ENCODE assay signal across 24 mouse cellular contexts in the genomic region with DNA sequence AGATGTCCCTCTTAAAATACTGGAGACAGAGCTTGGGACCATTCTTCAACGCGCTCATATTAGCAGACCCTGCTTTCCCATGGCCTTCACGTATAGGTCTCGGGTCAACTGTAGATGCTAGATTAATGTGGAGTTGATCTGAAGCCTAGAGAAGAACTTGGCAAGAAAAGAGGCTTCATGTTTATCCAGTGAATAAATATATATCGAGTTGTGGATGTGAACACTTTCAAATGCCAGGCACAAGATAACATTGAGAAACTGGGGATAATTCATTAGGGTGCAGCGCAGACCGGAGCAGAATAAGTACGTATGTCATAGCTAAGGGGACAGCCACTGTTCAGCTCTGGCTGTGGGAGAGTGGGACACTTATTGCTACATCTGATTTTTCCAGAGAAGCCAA. TPM values are rescaled to one million over a fixed set of nuclear protein-coding genes. Genes with fewer than 3 reads are reported as not detected.
A peak's percentile ranks its signal among the peaks of the same experiment; 100 is the strongest.
DNase-seq lines count a peak whose midpoint lies in the region; ATAC-seq and TF ChIP-seq lines count a peak whose summit lies in the region.
"Had no signal": no experiment of that assay in that cellular context is flagged by ENCODE, and none has a peak within 500 bp of the region (broad histone marks: within the 10 kb centered on the region; RNA-seq: fewer than 3 reads in every experiment).

No protein-coding gene starts in this region.

- no peak for ATAC-seq in kidney, postnatal 0 days (replicated peaks; ENCODE audit: low FRiP score, low read depth)
- ATAC-seq in lung, embryonic 15.5 days (ENCODE audit: borderline replicate concordance, extremely low read depth, low FRiP score, low TSS enrichment) = peak; percentile 92
- peak; percentile 85 for ATAC-seq in lung, postnatal 0 days
- ATAC-seq: activated CD4-positive, CD25-positive, alpha-beta regulatory T cell, adult 4 months; CD4-positive, CD25-positive, alpha-beta regulatory T cell, adult 4 months; forebrain, embryonic 13.5 days; forebrain, embryonic 15.5 days; Patski had no signal

- no peak overlapping the region for H3K27ac ChIP-seq in kidney, postnatal 0 days
- H3K27ac ChIP-seq in lung, embryonic 15.5 days = peak overlapping the region; percentile 82; the same call in 1 of the 2 replicates
- peak overlapping the region; percentile 57; the same call in 1 of the 2 replicates for H3K27ac ChIP-seq in lung, postnatal 0 days (ENCODE audit: low read length)
- H3K27ac ChIP-seq: embryonic facial prominence, embryonic 10.5 days; embryonic facial prominence, embryonic 12.5 days; forebrain, embryonic 13.5 days; forebrain, embryonic 15.5 days had no signal

- no peaks in the 10 kb centered on the region for H3K27me3 ChIP-seq in kidney, postnatal 0 days (ENCODE audit: insufficient read depth, low read length)
- H3K27me3 ChIP-seq in lung, embryonic 15.5 days = no peaks in the 10 kb centered on the region
- no peaks in the 10 kb centered on the region for H3K27me3 ChIP-seq in lung, postnatal 0 days (replicated peaks; ENCODE audit: insufficient read depth, low read length)
- H3K27me3 ChIP-seq: CH12.LX; embryonic facial prominence, embryonic 12.5 days; forebrain, embryonic 13.5 days; forebrain, embryonic 15.5 days; Patski had no signal

- H3K4me2 ChIP-seq in kidney, postnatal 0 days (ENCODE audit: low read length) = no peak overlapping the region
- H3K4me2 ChIP-seq in lung, embryonic 15.5 days = no peak overlapping the region
- no peak overlapping the region for H3K4me2 ChIP-seq in lung, postnatal 0 days (replicated peaks; ENCODE audit: low read depth, low read length)
- H3K4me2 ChIP-seq: embryonic facial prominence, embryonic 12.5 days; forebrain, embryonic 13.5 days; forebrain, embryonic 15.5 days had no signal

- 79% methylated on average over 8 of the region's 8 CpGs for WGBS in kidney, postnatal 0 days
- WGBS in lung, embryonic 15.5 days = 51% methylated on average over 8 of the region's 8 CpGs
- WGBS in lung, postnatal 0 days = 53% methylated on average over 8 of the region's 8 CpGs

- H3K36me3 ChIP-seq in kidney, postnatal 0 days (ENCODE audit: insufficient read depth, low read length) = no peaks in the 10 kb centered on the region
- H3K36me3 ChIP-seq in lung, embryonic 15.5 days = no peaks in the 10 kb centered on the region
- H3K36me3 ChIP-seq in lung, postnatal 0 days (ENCODE audit: insufficient read depth, low read length) = no peaks in the 10 kb centered on the region
- H3K36me3 ChIP-seq: embryonic facial prominence, embryonic 10.5 days; embryonic facial prominence, embryonic 12.5 days; forebrain, embryonic 15.5 days; G1E had no signal

- H3K9me3 ChIP-seq in kidney, postnatal 0 days (replicated peaks; ENCODE audit: low read length) = no peaks in the 10 kb centered on the region
- H3K9me3 ChIP-seq in lung, embryonic 15.5 days = no peaks in the 10 kb centered on the region
- no peaks in the 10 kb centered on the region for H3K9me3 ChIP-seq in lung, postnatal 0 days (ENCODE audit: low read length)
- H3K9me3 ChIP-seq: embryonic facial prominence, embryonic 10.5 days; embryonic facial prominence, embryonic 12.5 days; forebrain, embryonic 13.5 days; forebrain, embryonic 15.5 days had no signal

- no peak overlapping the region for H3K4me3 ChIP-seq in kidney, postnatal 0 days (replicated peaks; ENCODE audit: low read depth, low read length)
- H3K4me3 ChIP-seq in lung, embryonic 15.5 days = no peak overlapping the region
- no peak overlapping the region for H3K4me3 ChIP-seq in lung, postnatal 0 days (ENCODE audit: low read depth, low read length)
- H3K4me3 ChIP-seq: embryonic facial prominence, embryonic 10.5 days; embryonic facial prominence, embryonic 12.5 days; forebrain, embryonic 13.5 days; forebrain, embryonic 15.5 days had no signal

- no peaks in the 10 kb centered on the region for H3K4me1 ChIP-seq in kidney, postnatal 0 days (replicated peaks; ENCODE audit: insufficient read depth, low read length)
- peaks cover 24% of the 10 kb centered on the region for H3K4me1 ChIP-seq in lung, embryonic 15.5 days
- 0 out of 2 replicates have a peak, but pooled peaks cover 3% of the 10 kb centered on the region for H3K4me1 ChIP-seq in lung, postnatal 0 days (ENCODE audit: insufficient read depth, low read depth, low read length)
- H3K4me1 ChIP-seq: embryonic facial prominence, embryonic 10.5 days; embryonic facial prominence, embryonic 12.5 days; forebrain, embryonic 13.5 days; forebrain, embryonic 15.5 days had no signal

- DNase-seq in kidney, postnatal 0 days (ENCODE audit: low spot score) = peak; percentile 65
- DNase-seq in kidney, postnatal 14 days = no peak
- no peak for DNase-seq in lung, adult 18-20 months
- peak; percentile 91 for DNase-seq in lung, postnatal 0 days (ENCODE audit: low spot score)
- DNase-seq in lung, postnatal 14 days = no peak
- DNase-seq: adrenal gland, adult 8-10 months; adrenal gland, postnatal 14 days; adrenal gland, postnatal 36 days; B cell, adult 2 months; cerebellum, adult 11-12 months; cerebellum, adult 2 months; cerebellum, adult 9-10 months; cerebellum, postnatal 10 days; cerebellum, postnatal 25 days had no signal

- H3K9ac ChIP-seq in kidney, postnatal 0 days (ENCODE audit: low read depth, low read length) = no peak overlapping the region
- no peak overlapping the region for H3K9ac ChIP-seq in lung, embryonic 15.5 days
- H3K9ac ChIP-seq in lung, postnatal 0 days (replicated peaks; ENCODE audit: low read depth) = no peak overlapping the region
- H3K9ac ChIP-seq: embryonic facial prominence, embryonic 12.5 days; forebrain, embryonic 13.5 days; forebrain, embryonic 15.5 days had no signal

- TF ChIP-seq CTCF in kidney, postnatal 0 days (IDR thresholded peaks at IDR 0.05; ENCODE audit: low read depth) = no peak
- TF ChIP-seq CTCF in lung, postnatal 0 days (IDR thresholded peaks at IDR 0.05) = no peak

- TF ChIP-seq EP300 in lung, postnatal 0 days (IDR thresholded peaks at IDR 0.05) = peak; percentile 63

RNA-seq across cellular contexts. Expression of gene Kpna2, which starts 29.5 kb away (rescaled TPM):
- 157 and 170 TPM in 2 replicates for polyA plus RNA-seq in kidney, postnatal 0 days (2015; fragmentation: Nextera tagmentation; extraction: Ambion mirVana)
- 534 and 547 TPM in 2 replicates for polyA plus RNA-seq in lung, embryonic 15.5 days (2015; fragmentation: Nextera tagmentation; extraction: Ambion mirVana)
- polyA plus RNA-seq in lung, postnatal 0 days (2015; fragmentation: Nextera tagmentation; extraction: Ambion mirVana) = 83.6 and 97.1 TPM in 2 replicates

RNA-seq across cellular contexts. Expression of gene Smurf2, which starts 49.3 kb away (rescaled TPM):
- polyA plus RNA-seq in kidney, postnatal 0 days (2015; fragmentation: Nextera tagmentation; extraction: Ambion mirVana) = 11.2 and 12.3 TPM in 2 replicates
- polyA plus RNA-seq in lung, embryonic 15.5 days (2015; fragmentation: Nextera tagmentation; extraction: Ambion mirVana) = 16.1 and 16.5 TPM in 2 replicates
- 20.0 and 22.3 TPM in 2 replicates for polyA plus RNA-seq in lung, postnatal 0 days (2015; fragmentation: Nextera tagmentation; extraction: Ambion mirVana)

RNA-seq across cellular contexts. Expression of gene 1810010H24Rik, which starts 55.7 kb away (rescaled TPM):
- polyA plus RNA-seq in kidney, postnatal 0 days (2015; fragmentation: Nextera tagmentation; extraction: Ambion mirVana) = 4.2 and 5.1 TPM in 2 replicates
- 8.8 and 10.0 TPM in 2 replicates for polyA plus RNA-seq in lung, embryonic 15.5 days (2015; fragmentation: Nextera tagmentation; extraction: Ambion mirVana)
- 51.8 and 56.2 TPM in 2 replicates for polyA plus RNA-seq in lung, postnatal 0 days (2015; fragmentation: Nextera tagmentation; extraction: Ambion mirVana)

Comparison
In these comparisons a context has a peak if more than half of its experiments do, and no peak if none do; other contexts are left out.
1. DNase-seq: peak in kidney, postnatal 0 days (single experiment) and lung, postnatal 0 days (single experiment); none in kidney, postnatal 14 days (single experiment), lung, adult 18-20 months (0 of 2) and lung, postnatal 14 days (single experiment).